Mouse (Mus musculus) cerebellum, adult 8-10 months (tissue): ENCODE data around the gene Slc2a8.
A peak's percentile ranks its signal among the peaks of the same experiment; 100 is the strongest.

Experiments
- DNase-seq: peaks from one replicate; pipeline ENCODE4 v3.0.0; 2022

The Slc2a8 gene

DNA sequence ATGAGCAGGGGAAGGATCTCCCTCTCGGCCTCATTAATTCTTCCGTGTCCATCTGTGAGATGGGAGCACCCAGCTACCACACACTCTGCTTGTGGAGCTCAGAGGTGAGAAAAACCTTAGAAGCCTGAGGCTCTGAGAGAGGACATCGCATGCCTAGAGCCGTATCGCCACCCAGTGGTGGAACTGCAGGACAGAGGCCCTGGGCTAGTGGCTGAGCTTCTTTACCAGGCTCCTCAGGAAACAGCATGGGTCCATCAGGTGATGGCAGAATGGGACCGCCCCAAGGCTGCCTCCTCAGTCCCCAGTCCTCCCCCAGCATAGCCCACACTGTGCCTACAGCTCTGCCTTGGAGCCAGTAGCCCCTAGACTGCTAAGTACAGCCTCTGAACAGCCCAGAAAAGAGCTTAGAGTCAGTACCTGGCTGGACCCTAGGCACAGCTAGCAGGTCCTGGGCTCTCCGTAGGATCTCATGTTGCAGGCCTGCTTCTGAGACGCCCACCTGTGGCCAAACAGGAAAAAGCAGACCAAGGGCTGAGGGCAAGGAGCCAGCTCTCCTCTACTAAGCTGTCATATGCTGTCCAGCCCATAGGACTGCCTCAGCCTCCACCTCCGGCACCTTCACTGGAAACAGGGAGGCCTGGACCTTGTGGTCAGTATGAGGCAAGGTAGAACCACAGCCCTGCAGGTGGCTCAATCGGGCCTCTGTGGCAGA, 53.5 kb downstream of the Slc2a8 start:
- DNase-seq: peak; percentile 76

GRCm38 (mm10) chr2:32927624-32928234, 54.2 kb downstream of the Slc2a8 start:
- DNase-seq: no peak

- no peak for DNase-seq
Measured at GRCm38 (mm10) chr2:32926330-32927075, 55.4 kb downstream of the Slc2a8 start.

DNA sequence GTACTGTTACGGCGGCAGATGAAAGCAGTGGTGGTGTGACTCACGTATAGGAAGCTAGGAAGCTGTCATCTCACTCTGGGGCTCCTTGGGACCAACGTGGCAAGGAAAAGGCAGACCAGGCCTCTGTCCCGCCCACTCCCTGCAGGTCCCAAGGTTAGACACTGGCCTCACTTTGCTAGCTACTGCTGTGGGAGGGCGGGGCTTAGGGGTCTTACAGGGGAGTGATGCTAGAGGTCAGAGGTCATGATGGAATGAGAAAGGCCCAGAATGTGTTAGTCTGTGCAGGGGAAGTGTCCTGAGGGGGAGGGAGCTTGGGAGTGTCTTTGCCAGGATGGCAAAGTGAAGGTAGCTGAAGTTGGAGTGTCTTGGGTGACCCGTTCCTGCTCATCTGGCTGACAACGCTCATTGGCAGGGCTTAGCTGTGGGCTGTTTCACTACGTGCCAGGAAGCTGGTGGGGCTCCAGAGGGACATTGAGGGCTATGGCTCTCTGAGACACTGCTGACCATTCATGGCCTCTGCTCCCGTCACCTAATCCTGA, 57.5 kb downstream of the Slc2a8 start:
- DNase-seq: no peak

DNA sequence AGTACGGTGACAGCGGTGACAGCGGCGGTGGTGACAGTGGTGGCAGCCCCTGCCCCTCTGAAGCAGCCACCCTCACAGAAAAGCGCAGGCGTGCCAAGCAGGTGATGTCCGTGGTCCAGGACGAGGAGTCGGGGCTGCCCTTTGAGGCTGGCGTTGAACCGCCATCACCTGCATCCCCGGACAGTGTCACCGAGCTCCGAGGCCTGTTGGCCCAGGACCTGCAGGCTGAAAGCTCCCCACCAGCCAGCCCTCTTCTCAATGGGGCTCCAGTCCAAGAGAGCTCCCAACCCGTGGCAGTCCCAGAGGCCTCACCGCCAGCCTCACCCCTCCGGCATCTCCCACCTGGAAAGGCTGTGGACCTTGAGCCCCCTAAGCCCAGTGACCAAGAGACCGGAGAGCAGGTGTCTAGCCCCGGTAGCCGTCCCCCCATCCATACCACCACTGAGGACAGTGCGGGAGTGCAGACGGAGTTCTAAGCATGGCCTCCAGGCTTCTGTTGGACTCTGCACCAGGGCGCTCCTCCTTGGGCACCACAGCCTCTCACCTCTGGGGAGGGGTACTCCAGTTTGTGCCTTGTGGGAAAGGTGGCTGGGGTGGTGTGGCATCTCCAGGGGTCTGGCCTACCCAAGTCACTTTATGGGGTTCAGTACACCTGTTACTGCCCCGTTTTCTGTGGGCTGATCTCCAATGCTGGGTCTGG, 58.2 kb downstream of the Slc2a8 start:
- no peak for DNase-seq
